Mouse (Mus musculus): ENCODE measurements around the gene Cdc123. TPM values are rescaled to one million over a fixed set of nuclear protein-coding genes. Genes with fewer than 3 reads are reported as not detected.
A peak's percentile ranks its signal among the peaks of the same experiment; 100 is the strongest.

The Cdc123 gene
- polyA plus RNA-seq (2015; fragmentation: Nextera tagmentation; extraction: Ambion mirVana) = 267 and 273 TPM in 2 replicates

DNA sequence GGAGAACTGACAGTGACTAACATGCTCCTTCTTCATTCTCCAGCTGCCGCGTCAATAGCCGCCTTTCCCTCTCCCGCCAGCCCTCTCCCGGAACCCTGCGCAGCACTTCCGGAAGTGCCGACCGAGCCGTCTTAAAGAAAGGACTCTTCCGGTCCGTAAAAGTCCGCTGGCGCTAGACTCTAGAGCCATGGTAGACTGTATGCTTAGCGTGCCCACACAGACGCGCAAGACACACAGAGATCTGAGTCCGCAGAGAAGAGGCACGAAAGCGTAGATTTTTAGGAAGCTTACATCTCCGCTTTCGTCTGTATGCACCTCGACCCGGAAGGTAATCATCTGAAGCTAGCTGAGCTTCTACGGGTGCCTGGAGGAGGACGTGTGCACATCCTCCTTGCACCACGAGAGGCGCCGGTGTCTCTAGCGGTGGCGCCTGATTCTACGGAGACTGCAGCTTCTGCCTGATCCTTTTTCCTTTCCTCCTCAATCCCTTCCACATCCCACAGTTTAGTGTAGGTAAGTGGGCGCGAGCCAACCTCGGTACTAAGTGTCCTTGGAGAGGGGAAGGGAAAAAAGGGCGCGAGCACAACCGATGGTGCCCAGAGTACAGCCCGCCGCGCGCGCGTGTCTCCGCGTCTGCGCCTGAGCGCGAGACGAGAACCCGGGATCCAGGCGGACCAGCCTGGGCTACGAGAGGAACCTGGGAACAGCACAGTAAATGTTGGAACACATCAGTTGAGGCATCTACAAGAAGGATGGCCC, at the start of gene Cdc123, which contains the start of gene Nudt5:
TSS of gene Cdc123 (minus strand) at position 292 of the 759 bp plus-strand sequence.
TSS of gene Nudt5 (plus strand) at position 147 of the 759 bp plus-strand sequence.
- peaks cover 19% of the 10 kb centered on the region for H3K36me3 ChIP-seq
- H3K4me2 ChIP-seq (replicated peaks) = peak within 1 kb of the TSS; percentile 61
- peak within 1 kb of the TSS; percentile 94 for H3K27ac ChIP-seq
- peak within 1 kb of the TSS; percentile 87 for H3K9ac ChIP-seq
- ATAC-seq = peak; percentile 98
- H3K27me3 ChIP-seq (replicated peaks) = no peaks in the 10 kb centered on the region
- H3K4me3 ChIP-seq (replicated peaks) = peak within 1 kb of the TSS; percentile 63
- H3K4me1 ChIP-seq (replicated peaks) = 0 out of 2 replicates have a peak, but pooled peaks cover 5% of the 10 kb centered on the region
- H3K9me3 ChIP-seq = no peaks in the 10 kb centered on the region
- under 1% methylated on average over 53 of the region's 53 CpGs for WGBS

DNA sequence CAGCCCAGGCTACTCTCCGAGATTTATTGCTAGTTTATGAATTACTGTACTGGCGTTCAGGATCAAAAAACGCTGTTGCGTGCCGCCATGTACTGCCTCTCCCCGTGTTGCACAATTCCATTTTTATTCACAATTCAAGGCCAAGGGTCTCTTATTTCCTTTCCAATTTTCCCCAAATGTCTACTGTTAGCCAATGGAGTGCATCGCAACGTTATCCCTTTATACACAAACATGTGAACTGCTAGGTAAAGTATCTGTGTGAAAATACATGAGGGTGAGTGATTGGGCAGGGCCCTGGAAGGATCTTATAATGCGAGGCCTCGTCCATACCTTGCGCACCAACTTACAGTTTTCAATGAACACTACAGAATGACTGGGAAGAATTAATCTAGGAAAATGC, 49.3 kb upstream of the Cdc123 start:
- H3K36me3 ChIP-seq = peaks cover 13% of the 10 kb centered on the region; the same call in 1 of the 2 replicates
- 15% methylated on average over 11 of the region's 11 CpGs for WGBS
- H3K9ac ChIP-seq = peak overlapping the region; percentile 97
- no peaks in the 10 kb centered on the region for H3K27me3 ChIP-seq (replicated peaks)
- no peaks in the 10 kb centered on the region for H3K9me3 ChIP-seq
- no peaks in the 10 kb centered on the region for H3K4me1 ChIP-seq (replicated peaks)
- peak; percentile 41; the same call in 1 of the 2 replicates for ATAC-seq
- peak overlapping the region; percentile 38; the same call in 1 of the 2 replicates for H3K27ac ChIP-seq
- peak overlapping the region; percentile 64 for H3K4me2 ChIP-seq (replicated peaks)
- peak overlapping the region; percentile 97 for H3K4me3 ChIP-seq (replicated peaks)

GRCm38 (mm10) chr2:5889412-5889811, 44.4 kb upstream of the Cdc123 start:
- 48% methylated on average over 2 of the region's 2 CpGs for WGBS
- no peaks in the 10 kb centered on the region for H3K9me3 ChIP-seq
- H3K4me3 ChIP-seq (replicated peaks) = no peak overlapping the region
- ATAC-seq = no peak
- H3K27me3 ChIP-seq (replicated peaks) = no peaks in the 10 kb centered on the region
- H3K4me1 ChIP-seq (replicated peaks) = no peaks in the 10 kb centered on the region
- H3K36me3 ChIP-seq = peaks cover 23% of the 10 kb centered on the region
- H3K27ac ChIP-seq = no peak overlapping the region
- H3K9ac ChIP-seq = no peak overlapping the region
- no peak overlapping the region for H3K4me2 ChIP-seq (replicated peaks)

DNA sequence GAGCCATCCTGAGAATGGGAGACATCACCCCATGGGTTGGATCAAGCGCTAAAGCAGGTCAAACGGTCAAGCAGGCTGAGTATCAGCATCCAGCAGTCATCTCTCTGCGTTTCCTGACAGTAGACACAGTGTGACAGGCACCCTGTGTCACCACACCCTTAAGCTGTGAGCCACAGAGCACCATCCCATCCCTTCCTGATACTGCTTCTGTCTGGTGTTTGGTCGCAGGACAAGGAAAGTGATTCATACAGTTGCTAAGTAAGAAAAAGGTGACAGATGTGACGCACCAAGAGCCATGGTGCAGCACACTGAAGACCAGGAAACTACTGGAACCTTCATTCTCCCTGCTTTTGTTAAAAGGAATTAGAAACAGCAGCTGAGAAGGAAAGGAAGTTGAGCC, 43.9 kb upstream of the Cdc123 start:
- Histone ChIP-seq H3K4me3 (replicated peaks) (no peak overlapping the region), H3K9ac (no peak overlapping the region), H3K9me3 (no peaks in the 10 kb centered on the region), H3K4me2 (replicated peaks) (no peak overlapping the region), H3K27me3 (replicated peaks) (no peaks in the 10 kb centered on the region), H3K27ac (no peak overlapping the region), H3K36me3 (peaks cover 23% of the 10 kb centered on the region), H3K4me1 (replicated peaks) (no peaks in the 10 kb centered on the region)
- 88% methylated on average over 5 of the region's 5 CpGs for WGBS
- ATAC-seq = no peak

GRCm38 (mm10) chr2:5877446-5877845, 32.5 kb upstream of the Cdc123 start:
- H3K4me3 ChIP-seq (replicated peaks) = no peak overlapping the region
- H3K36me3 ChIP-seq = peaks cover 41% of the 10 kb centered on the region
- 70% methylated on average over 3 of the region's 3 CpGs for WGBS
- no peaks in the 10 kb centered on the region for H3K9me3 ChIP-seq
- H3K9ac ChIP-seq = no peak overlapping the region
- no peak for ATAC-seq
- no peak overlapping the region for H3K27ac ChIP-seq
- H3K27me3 ChIP-seq (replicated peaks) = no peaks in the 10 kb centered on the region
- H3K4me1 ChIP-seq (replicated peaks) = no peaks in the 10 kb centered on the region; the same call in 1 of the 2 replicates
- no peak overlapping the region for H3K4me2 ChIP-seq (replicated peaks)

- 90% methylated on average over 5 of the region's 5 CpGs for WGBS
- H3K9ac ChIP-seq = no peak overlapping the region
- H3K27ac ChIP-seq = no peak overlapping the region
- H3K36me3 ChIP-seq = peaks cover 17% of the 10 kb centered on the region
- no peaks in the 10 kb centered on the region for H3K9me3 ChIP-seq
- ATAC-seq = no peak
- H3K4me3 ChIP-seq (replicated peaks) = no peak overlapping the region
- H3K4me2 ChIP-seq (replicated peaks) = no peak overlapping the region
- H3K27me3 ChIP-seq (replicated peaks) = no peaks in the 10 kb centered on the region
- no peaks in the 10 kb centered on the region for H3K4me1 ChIP-seq (replicated peaks)
Measured at GRCm38 (mm10) chr2:5869746-5870145, 24.8 kb upstream of the Cdc123 start.

DNA sequence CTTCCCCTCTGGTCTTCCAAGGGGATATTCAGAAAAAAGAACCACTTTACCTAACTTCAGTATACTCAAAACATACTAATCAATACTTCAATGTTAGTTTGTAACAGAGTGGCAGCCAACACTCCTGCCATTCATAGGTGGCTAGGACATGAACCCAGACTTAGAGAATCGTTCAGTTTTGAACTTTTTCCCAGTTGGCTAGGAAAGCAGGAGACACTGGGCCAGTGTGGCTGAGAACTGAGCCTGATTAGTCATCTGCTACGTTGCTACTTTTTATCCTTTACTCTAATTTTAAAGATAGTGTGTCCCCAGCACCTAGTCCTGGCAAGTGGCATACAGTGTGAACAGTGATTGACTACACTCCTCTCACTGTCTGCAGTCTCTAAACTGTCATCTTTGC, 22.7 kb upstream of the Cdc123 start:
- H3K4me3 ChIP-seq (replicated peaks) = no peak overlapping the region
- no peak for ATAC-seq
- peaks cover 16% of the 10 kb centered on the region for H3K36me3 ChIP-seq
- H3K4me1 ChIP-seq (replicated peaks) = no peaks in the 10 kb centered on the region
- no peak overlapping the region for H3K27ac ChIP-seq
- no peaks in the 10 kb centered on the region for H3K27me3 ChIP-seq (replicated peaks)
- 86% methylated on average over 2 of the region's 2 CpGs for WGBS
- H3K4me2 ChIP-seq (replicated peaks) = no peak overlapping the region
- H3K9me3 ChIP-seq = no peaks in the 10 kb centered on the region
- H3K9ac ChIP-seq = no peak overlapping the region

DNA sequence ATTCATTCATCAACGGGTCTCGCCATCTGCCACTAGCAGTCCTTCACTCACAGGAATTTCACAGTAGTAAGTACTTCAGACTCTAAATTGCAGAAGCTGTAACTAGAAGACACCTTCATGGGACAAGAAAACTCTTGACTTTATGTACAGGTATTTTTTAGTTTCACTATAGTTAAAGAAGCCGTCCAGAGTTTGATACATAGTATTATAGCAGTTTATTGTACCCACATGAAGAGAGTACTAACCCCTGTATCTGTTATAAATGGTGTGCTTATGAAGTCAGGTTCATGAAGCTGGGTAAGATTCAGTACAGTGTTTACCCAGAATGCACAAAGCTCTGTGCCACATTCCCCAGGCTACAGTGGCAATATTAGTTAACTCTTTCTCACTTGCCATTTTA, 17.9 kb upstream of the Cdc123 start, which contains the start of gene Gm13199:
TSS of gene Gm13199 (minus strand) at position 101 of the 400 bp plus-strand sequence.
- Histone ChIP-seq H3K4me2 (replicated peaks) (no peak within 1 kb of the TSS), H3K9me3 (no peaks in the 10 kb centered on the region), H3K27ac (no peak within 1 kb of the TSS), H3K36me3 (peaks cover 26% of the 10 kb centered on the region), H3K9ac (no peak within 1 kb of the TSS), H3K27me3 (replicated peaks) (no peaks in the 10 kb centered on the region), H3K4me1 (replicated peaks) (no peaks in the 10 kb centered on the region), H3K4me3 (replicated peaks) (no peak within 1 kb of the TSS)
- WGBS = 94% methylated on average over 3 of the region's 3 CpGs
- no peak for ATAC-seq

DNA sequence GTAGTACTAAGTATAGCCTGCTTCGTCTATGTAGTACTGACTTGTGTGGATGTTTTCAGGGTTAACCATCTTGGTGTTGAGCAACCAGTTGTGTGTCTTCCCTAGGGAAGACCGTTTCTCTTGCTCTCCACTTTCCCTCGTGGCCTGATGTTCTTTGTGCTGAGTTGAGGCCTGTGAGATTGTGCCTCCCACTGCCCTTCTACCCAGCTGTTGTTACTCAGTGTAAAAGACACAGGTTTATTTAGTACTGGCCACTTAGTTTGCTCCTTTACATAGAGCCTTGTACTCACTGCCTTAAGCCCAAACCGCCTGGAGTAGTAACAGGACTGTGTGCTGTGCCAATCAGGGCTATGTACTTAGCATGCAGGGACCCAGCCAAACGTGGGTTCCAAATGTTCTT, 6.9 kb upstream of the Cdc123 start:
- Histone ChIP-seq H3K4me3 (replicated peaks) (no peak overlapping the region), H3K9me3 (no peaks in the 10 kb centered on the region), H3K27ac (no peak overlapping the region), H3K4me1 (replicated peaks) (no peaks in the 10 kb centered on the region), H3K27me3 (replicated peaks) (no peaks in the 10 kb centered on the region), H3K4me2 (replicated peaks) (no peak overlapping the region), H3K36me3 (peaks cover 5% of the 10 kb centered on the region), H3K9ac (no peak overlapping the region)
- no peak for ATAC-seq
- WGBS = 87% methylated on average over 5 of the region's 5 CpGs

- peaks cover 5% of the 10 kb centered on the region for H3K36me3 ChIP-seq
- WGBS = 89% methylated on average over 9 of the region's 9 CpGs
- H3K4me1 ChIP-seq (replicated peaks) = 0 out of 2 replicates have a peak, but pooled peaks cover 5% of the 10 kb centered on the region
- no peak overlapping the region for H3K4me3 ChIP-seq (replicated peaks)
- H3K9ac ChIP-seq = no peak overlapping the region
- H3K27ac ChIP-seq = no peak overlapping the region
- H3K4me2 ChIP-seq (replicated peaks) = no peak overlapping the region
- no peaks in the 10 kb centered on the region for H3K9me3 ChIP-seq
- ATAC-seq = no peak
- H3K27me3 ChIP-seq (replicated peaks) = no peaks in the 10 kb centered on the region
Measured at GRCm38 (mm10) chr2:5851116-5851515, 6.2 kb upstream of the Cdc123 start.

- WGBS = 14% methylated on average over 4 of the region's 4 CpGs
- Histone ChIP-seq H3K4me3 (replicated peaks) (peak overlapping the region; percentile 63), H3K9me3 (no peaks in the 10 kb centered on the region), H3K27ac (no peak overlapping the region), H3K9ac (peak overlapping the region; percentile 87; the same call in 1 of the 2 replicates), H3K27me3 (replicated peaks) (no peaks in the 10 kb centered on the region), H3K36me3 (peaks cover 11% of the 10 kb centered on the region), H3K4me2 (replicated peaks) (peak overlapping the region; percentile 52), H3K4me1 (replicated peaks) (0 out of 2 replicates have a peak, but pooled peaks cover 5% of the 10 kb centered on the region)
- ATAC-seq = no peak
Measured at GRCm38 (mm10) chr2:5845826-5846225, 862 bp upstream of the Cdc123 start.

- Histone ChIP-seq H3K4me1 (replicated peaks) (0 out of 2 replicates have a peak, but pooled peaks cover 5% of the 10 kb centered on the region), H3K9ac (peak overlapping the region; percentile 87), H3K4me3 (replicated peaks) (peak overlapping the region; percentile 63), H3K4me2 (replicated peaks) (peak overlapping the region; percentile 61), H3K9me3 (no peaks in the 10 kb centered on the region), H3K27ac (peak overlapping the region; percentile 94), H3K27me3 (replicated peaks) (no peaks in the 10 kb centered on the region), H3K36me3 (peaks cover 24% of the 10 kb centered on the region)
- ATAC-seq = peak; percentile 57
- WGBS = 4% methylated on average over 23 of the region's 23 CpGs
Measured at GRCm38 (mm10) chr2:5844181-5844872, 637 bp downstream of the Cdc123 start.
